Mouse (Mus musculus) right cerebral cortex, adult 18-20 months (tissue): ENCODE results near the gene Taf11.
A peak's percentile ranks its signal among the peaks of the same experiment; 100 is the strongest.

ENCODE experiments used
- DNase-seq: peaks from one replicate; pipeline ENCODE4 v3.0.0; 2022; ENCODE audit warnings: mixed read lengths

The Taf11 gene

GRCm38 (mm10) chr17:27909622-27910500 is at the start of gene Taf11:
Gene Taf11, minus strand, starts transcription at chr17:27909844.
- DNase-seq: peak; percentile 88

GRCm38 (mm10) chr17:27957649-27958048 is 48.0 kb upstream of the Taf11 start:
- DNase-seq: no peak

GRCm38 (mm10) chr17:27954629-27955402 is 45.2 kb upstream of the Taf11 start:
- DNase-seq: no peak

GRCm38 (mm10) chr17:27953136-27953535 is 43.5 kb upstream of the Taf11 start:
- no peak for DNase-seq

- DNase-seq: no peak
Measured at GRCm38 (mm10) chr17:27947155-27947554, 37.5 kb upstream of the Taf11 start.

GRCm38 (mm10) chr17:27946371-27946770 is 36.7 kb upstream of the Taf11 start:
- no peak for DNase-seq

- DNase-seq: no peak
Measured at GRCm38 (mm10) chr17:27945546-27946216, 36.0 kb upstream of the Taf11 start.

- DNase-seq: no peak
Measured at GRCm38 (mm10) chr17:27942131-27942530, 32.5 kb upstream of the Taf11 start.

GRCm38 (mm10) chr17:27941698-27942097 is 32.1 kb upstream of the Taf11 start:
- no peak for DNase-seq

- DNase-seq: no peak
Measured at GRCm38 (mm10) chr17:27941178-27941577, 31.5 kb upstream of the Taf11 start.

- DNase-seq: no peak
Measured at GRCm38 (mm10) chr17:27940352-27940751, 30.7 kb upstream of the Taf11 start.

GRCm38 (mm10) chr17:27939028-27939427 is 29.4 kb upstream of the Taf11 start:
- no peak for DNase-seq

- DNase-seq: no peak
Measured at GRCm38 (mm10) chr17:27938121-27938754, 28.6 kb upstream of the Taf11 start.

- no peak for DNase-seq
Measured at GRCm38 (mm10) chr17:27937054-27937615, 27.5 kb upstream of the Taf11 start.

- no peak for DNase-seq
Measured at GRCm38 (mm10) chr17:27935091-27935490, 25.4 kb upstream of the Taf11 start.

- no peak for DNase-seq
Measured at GRCm38 (mm10) chr17:27934136-27934910, 24.7 kb upstream of the Taf11 start.

- no peak for DNase-seq
Measured at GRCm38 (mm10) chr17:27931826-27932225, 22.2 kb upstream of the Taf11 start.

- DNase-seq: no peak
Measured at GRCm38 (mm10) chr17:27930291-27930690, 20.6 kb upstream of the Taf11 start.

GRCm38 (mm10) chr17:27925504-27925903 is 15.9 kb upstream of the Taf11 start:
- no peak for DNase-seq

- no peak for DNase-seq
Measured at GRCm38 (mm10) chr17:27925054-27925453, 15.4 kb upstream of the Taf11 start.

GRCm38 (mm10) chr17:27922174-27922712 is 12.6 kb upstream of the Taf11 start:
- no peak for DNase-seq
